Mouse (Mus musculus): ENCODE results near the gene Cybrd1. TPM values are rescaled to one million over a fixed set of nuclear protein-coding genes. Genes with fewer than 3 reads are reported as not detected.
A peak's percentile ranks its signal among the peaks of the same experiment; 100 is the strongest.

Cybrd1 gene
- polyA plus RNA-seq, 1 experiment, result 1.5 TPM

- TF ChIP-seq POLR2A (IDR thresholded peaks at IDR 0.05; ENCODE audit: low read depth, low read length), result no peak
- TF ChIP-seq CTCF (IDR thresholded peaks at IDR 0.05; ENCODE audit: extremely low read depth, insufficient read length, insufficient replicate concordance, low read depth, low read length), result no peak
- H3K27ac ChIP-seq (ENCODE audit: insufficient read depth, low read depth, low read length), result no peak overlapping the region
- no peaks in the 10 kb centered on the region for H3K27me3 ChIP-seq (ENCODE audit: control insufficient read depth, insufficient read depth, low read length)
- no peak overlapping the region for H3K4me3 ChIP-seq (ENCODE audit: low read depth, low read length)
- WGBS, result 71% methylated on average over 3 of the region's 3 CpGs
- no peaks in the 10 kb centered on the region for H3K36me3 ChIP-seq (ENCODE audit: control insufficient read depth, insufficient read depth, low read length)
- no peaks in the 10 kb centered on the region for H3K4me1 ChIP-seq (ENCODE audit: control insufficient read depth, insufficient read depth, insufficient read length, low read length)
These were observed 9.2 kb upstream of the Cybrd1 start for GRCm38 (mm10) chr2:71108541-71108940.

- TF ChIP-seq POLR2A (IDR thresholded peaks at IDR 0.05; ENCODE audit: low read depth, low read length) (no peak), CTCF (IDR thresholded peaks at IDR 0.05; ENCODE audit: extremely low read depth, insufficient read length, insufficient replicate concordance, low read depth, low read length) (no peak)
- WGBS, result 57% methylated on average over 6 of the region's 6 CpGs
- H3K4me1 ChIP-seq (ENCODE audit: control insufficient read depth, insufficient read depth, insufficient read length, low read length), result peaks cover 10% of the 10 kb centered on the region
- no peak overlapping the region for H3K4me3 ChIP-seq (ENCODE audit: low read depth, low read length)
- H3K27me3 ChIP-seq (ENCODE audit: control insufficient read depth, insufficient read depth, low read length), result peaks cover 13% of the 10 kb centered on the region; the same call in 1 of the 2 replicates
- no peak overlapping the region for H3K27ac ChIP-seq (ENCODE audit: insufficient read depth, low read depth, low read length)
- no peaks in the 10 kb centered on the region for H3K36me3 ChIP-seq (ENCODE audit: control insufficient read depth, insufficient read depth, low read length)
These were observed 4.1 kb upstream of the Cybrd1 start for GRCm38 (mm10) chr2:71113489-71114171.

GRCm38 (mm10) chr2:71116151-71116550 lies 1.6 kb upstream of the Cybrd1 start:
- Histone ChIP-seq H3K27me3 (ENCODE audit: control insufficient read depth, insufficient read depth, low read length) (peaks cover 16% of the 10 kb centered on the region; the same call in 1 of the 2 replicates), H3K4me3 (ENCODE audit: low read depth, low read length) (no peak overlapping the region), H3K27ac (ENCODE audit: insufficient read depth, low read depth, low read length) (no peak overlapping the region), H3K4me1 (ENCODE audit: control insufficient read depth, insufficient read depth, insufficient read length, low read length) (peaks cover 10% of the 10 kb centered on the region), H3K36me3 (ENCODE audit: control insufficient read depth, insufficient read depth, low read length) (no peaks in the 10 kb centered on the region)
- TF ChIP-seq POLR2A (IDR thresholded peaks at IDR 0.05; ENCODE audit: low read depth, low read length) (no peak), CTCF (IDR thresholded peaks at IDR 0.05; ENCODE audit: extremely low read depth, insufficient read length, insufficient replicate concordance, low read depth, low read length) (peak; percentile 23; the same call in 1 of the 2 replicates)
- WGBS, result 92% methylated on average over 4 of the region's 4 CpGs

GRCm38 (mm10) chr2:71120844-71121243 lies 3.1 kb downstream of the Cybrd1 start:
- Histone ChIP-seq H3K27ac (ENCODE audit: insufficient read depth, low read depth, low read length) (no peak overlapping the region), H3K27me3 (ENCODE audit: control insufficient read depth, insufficient read depth, low read length) (peaks cover 16% of the 10 kb centered on the region; the same call in 1 of the 2 replicates), H3K4me3 (ENCODE audit: low read depth, low read length) (no peak overlapping the region), H3K4me1 (ENCODE audit: control insufficient read depth, insufficient read depth, insufficient read length, low read length) (peaks cover 13% of the 10 kb centered on the region), H3K36me3 (ENCODE audit: control insufficient read depth, insufficient read depth, low read length) (no peaks in the 10 kb centered on the region)
- TF ChIP-seq CTCF (IDR thresholded peaks at IDR 0.05; ENCODE audit: extremely low read depth, insufficient read length, insufficient replicate concordance, low read depth, low read length) (no peak), POLR2A (IDR thresholded peaks at IDR 0.05; ENCODE audit: low read depth, low read length) (no peak)
- 90% methylated on average over 10 of the region's 10 CpGs for WGBS

- Histone ChIP-seq H3K36me3 (ENCODE audit: control insufficient read depth, insufficient read depth, low read length) (no peaks in the 10 kb centered on the region), H3K4me3 (ENCODE audit: low read depth, low read length) (no peak overlapping the region), H3K27me3 (ENCODE audit: control insufficient read depth, insufficient read depth, low read length) (peaks cover 16% of the 10 kb centered on the region; the same call in 1 of the 2 replicates), H3K4me1 (ENCODE audit: control insufficient read depth, insufficient read depth, insufficient read length, low read length) (peaks cover 13% of the 10 kb centered on the region), H3K27ac (ENCODE audit: insufficient read depth, low read depth, low read length) (no peak overlapping the region)
- TF ChIP-seq POLR2A (IDR thresholded peaks at IDR 0.05; ENCODE audit: low read depth, low read length) (no peak), CTCF (IDR thresholded peaks at IDR 0.05; ENCODE audit: extremely low read depth, insufficient read length, insufficient replicate concordance, low read depth, low read length) (no peak)
- 61% methylated on average over 5 of the region's 5 CpGs for WGBS
These were observed 3.7 kb downstream of the Cybrd1 start for GRCm38 (mm10) chr2:71121406-71121805.

- peaks cover 12% of the 10 kb centered on the region; the same call in 1 of the 2 replicates for H3K27me3 ChIP-seq (ENCODE audit: control insufficient read depth, insufficient read depth, low read length)
- H3K4me1 ChIP-seq (ENCODE audit: control insufficient read depth, insufficient read depth, insufficient read length, low read length), result peaks cover 12% of the 10 kb centered on the region
- no peaks in the 10 kb centered on the region for H3K36me3 ChIP-seq (ENCODE audit: control insufficient read depth, insufficient read depth, low read length)
- H3K27ac ChIP-seq (ENCODE audit: insufficient read depth, low read depth, low read length), result no peak overlapping the region
- no peak overlapping the region for H3K4me3 ChIP-seq (ENCODE audit: low read depth, low read length)
- no peak for TF ChIP-seq POLR2A (IDR thresholded peaks at IDR 0.05; ENCODE audit: low read depth, low read length)
- TF ChIP-seq CTCF (IDR thresholded peaks at IDR 0.05; ENCODE audit: extremely low read depth, insufficient read length, insufficient replicate concordance, low read depth, low read length), result no peak
- 84% methylated on average over 13 of the region's 13 CpGs for WGBS
These were observed 4.7 kb downstream of the Cybrd1 start for GRCm38 (mm10) chr2:71122268-71123029.

GRCm38 (mm10) chr2:71123591-71123990 lies 5.9 kb downstream of the Cybrd1 start:
- whole genome bisulfite sequencing, result 64% methylated on average over 2 of the region's 2 CpGs
- TF ChIP-seq CTCF (IDR thresholded peaks at IDR 0.05; ENCODE audit: extremely low read depth, insufficient read length, insufficient replicate concordance, low read depth, low read length), result no peak
- TF ChIP-seq POLR2A (IDR thresholded peaks at IDR 0.05; ENCODE audit: low read depth, low read length), result no peak
- Histone ChIP-seq H3K4me1 (ENCODE audit: control insufficient read depth, insufficient read depth, insufficient read length, low read length) (peaks cover 3% of the 10 kb centered on the region), H3K27me3 (ENCODE audit: control insufficient read depth, insufficient read depth, low read length) (0 out of 2 replicates have a peak, but pooled peaks cover 3% of the 10 kb centered on the region), H3K36me3 (ENCODE audit: control insufficient read depth, insufficient read depth, low read length) (no peaks in the 10 kb centered on the region), H3K4me3 (ENCODE audit: low read depth, low read length) (no peak overlapping the region), H3K27ac (ENCODE audit: insufficient read depth, low read depth, low read length) (no peak overlapping the region)

Measured in small intestine, adult 2 months (tissue).